Mouse (Mus musculus): Measurements from ENCODE around the gene Cdc42ep4. TPM values are rescaled to one million over a fixed set of nuclear protein-coding genes. Genes with fewer than 3 reads are reported as not detected.
A peak's percentile ranks its signal among the peaks of the same experiment; 100 is the strongest.

Cdc42ep4 gene
- polyA plus RNA-seq, 1 experiment from 2014 or later, result 57.8 TPM

DNA sequence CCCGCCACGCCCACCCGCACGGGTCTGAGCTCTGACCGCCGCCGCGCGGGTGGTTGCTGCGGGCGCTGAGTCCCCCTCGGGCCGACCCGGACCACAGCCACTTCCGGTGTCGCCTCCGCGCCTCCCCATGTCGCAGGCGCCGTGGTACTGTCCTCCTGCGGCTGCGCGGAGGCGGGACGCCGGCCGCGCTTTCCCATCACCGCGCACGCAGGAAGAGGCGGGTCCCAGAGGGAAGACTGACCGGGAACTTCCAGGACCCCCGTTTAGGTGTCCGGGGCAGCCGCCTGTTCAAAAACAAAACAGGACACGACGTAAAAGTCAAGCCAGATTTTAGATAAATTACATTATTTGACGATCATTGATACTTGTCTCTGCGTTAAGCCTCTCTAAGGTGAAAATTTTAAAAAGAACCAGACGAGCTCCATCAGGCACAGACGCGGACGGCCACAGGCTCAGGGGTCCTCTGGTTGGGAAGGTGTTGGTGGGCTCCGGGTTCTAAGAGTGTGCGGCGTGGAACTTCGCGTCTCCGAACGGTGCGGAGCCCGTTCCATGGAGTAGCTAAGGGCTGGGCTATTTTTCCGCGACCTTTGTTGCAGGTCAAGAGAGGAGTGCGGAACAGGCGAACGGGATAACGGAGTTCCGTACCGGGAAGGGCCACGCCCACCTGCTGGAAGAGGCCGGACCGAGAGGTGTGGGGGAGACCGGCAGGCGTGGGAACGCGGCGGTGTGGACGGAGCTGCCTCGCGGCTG lies 67.5 kb downstream of the Cdc42ep4 start, which contains the start of the genes Fam104a and D11Wsu47e:
Fam104a (minus strand) TSS at position 199 of the 750 bp plus-strand sequence.
D11Wsu47e (plus strand) TSS at position 456 of the 750 bp plus-strand sequence.
- peak within 1 kb of the TSS; percentile 97 for H3K4me3 ChIP-seq (replicated peaks)
- peak within 1 kb of the TSS; percentile 87 for H3K9ac ChIP-seq
- H3K4me2 ChIP-seq (replicated peaks), result peak within 1 kb of the TSS; percentile 77
- H3K4me1 ChIP-seq (replicated peaks), result 0 out of 2 replicates have a peak, but pooled peaks cover 16% of the 10 kb centered on the region
- WGBS, result under 1% methylated on average over 73 of the region's 73 CpGs
- peak within 1 kb of the TSS; percentile 94 for H3K27ac ChIP-seq
- H3K36me3 ChIP-seq, result peaks cover 8% of the 10 kb centered on the region
- no peaks in the 10 kb centered on the region for H3K27me3 ChIP-seq (replicated peaks)
- ATAC-seq, result peak; percentile 96
- no peaks in the 10 kb centered on the region for H3K9me3 ChIP-seq

DNA sequence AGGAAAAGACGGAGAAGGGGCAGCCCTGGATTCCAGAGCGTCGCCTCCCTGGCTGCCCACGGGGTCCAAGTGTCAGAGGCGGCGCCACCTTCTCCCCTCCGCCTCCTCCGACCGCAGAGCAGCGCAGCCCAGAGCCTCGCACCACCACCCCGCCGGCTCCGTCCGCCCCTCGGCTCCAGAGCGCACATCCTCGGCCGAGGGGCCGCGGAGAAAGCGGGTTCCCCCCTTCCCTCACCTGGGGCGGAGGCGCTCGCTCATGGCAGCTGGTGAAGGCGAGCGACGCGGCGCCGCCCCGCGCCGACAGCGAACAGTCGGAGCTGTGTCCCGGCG lies 68.1 kb downstream of the Cdc42ep4 start:
- H3K9ac ChIP-seq, result peak overlapping the region; percentile 87
- peak overlapping the region; percentile 77 for H3K4me2 ChIP-seq (replicated peaks)
- 0 out of 2 replicates have a peak, but pooled peaks cover 16% of the 10 kb centered on the region for H3K4me1 ChIP-seq (replicated peaks)
- H3K4me3 ChIP-seq (replicated peaks), result peak overlapping the region; percentile 97
- H3K27me3 ChIP-seq (replicated peaks), result no peaks in the 10 kb centered on the region
- ATAC-seq, result no peak; the same call in 1 of the 2 replicates
- peaks cover 4% of the 10 kb centered on the region for H3K36me3 ChIP-seq
- WGBS, result 0% methylated on average over 36 of the region's 38 CpGs
- peak overlapping the region; percentile 94 for H3K27ac ChIP-seq
- H3K9me3 ChIP-seq, result no peaks in the 10 kb centered on the region

DNA sequence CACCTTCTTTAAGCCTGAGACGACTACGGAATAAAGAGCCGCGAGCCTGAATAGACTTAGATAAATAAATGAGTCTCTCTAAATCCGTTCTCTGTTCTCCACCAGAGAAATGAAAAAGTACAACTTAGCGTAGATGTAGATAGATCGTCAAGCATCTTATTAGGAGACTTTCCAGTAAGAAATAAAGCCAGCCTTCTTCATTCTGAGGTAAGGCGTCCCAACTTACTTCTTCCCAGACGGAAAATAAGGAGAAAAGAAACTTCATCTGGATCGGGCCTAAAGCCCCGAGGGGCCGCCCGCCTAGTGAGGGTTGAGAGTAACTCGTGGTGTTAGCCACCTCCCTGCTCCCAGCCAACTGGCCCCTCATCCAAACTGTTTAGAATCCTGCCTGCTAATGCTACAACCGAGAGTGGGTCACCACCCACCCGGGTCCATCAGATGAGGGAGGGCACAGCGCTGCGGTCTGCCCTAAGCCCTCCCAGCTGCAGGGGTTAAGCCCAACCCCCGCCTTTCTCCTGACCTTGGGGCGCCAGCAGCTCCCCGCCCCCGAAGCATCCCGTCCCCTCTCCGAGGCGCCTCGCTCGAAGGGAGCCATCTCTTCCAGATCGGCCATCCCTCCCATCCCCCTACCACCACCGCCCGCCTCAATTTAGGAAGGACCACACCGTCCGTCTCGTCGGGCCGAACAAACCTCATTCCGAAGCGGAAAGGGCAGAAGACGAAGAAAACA lies 68.6 kb downstream of the Cdc42ep4 start:
- WGBS, result 1% methylated on average over 38 of the region's 38 CpGs
- Histone ChIP-seq H3K27ac (peak overlapping the region; percentile 94), H3K9me3 (no peaks in the 10 kb centered on the region), H3K27me3 (replicated peaks) (no peaks in the 10 kb centered on the region), H3K4me3 (replicated peaks) (peak overlapping the region; percentile 97), H3K9ac (peak overlapping the region; percentile 87), H3K36me3 (no peaks in the 10 kb centered on the region), H3K4me1 (replicated peaks) (0 out of 2 replicates have a peak, but pooled peaks cover 16% of the 10 kb centered on the region), H3K4me2 (replicated peaks) (peak overlapping the region; percentile 77)
- peak; percentile 63 for ATAC-seq

GRCm38 (mm10) chr11:113681979-113682378 lies 69.7 kb downstream of the Cdc42ep4 start:
- H3K4me3 ChIP-seq (replicated peaks), result no peak overlapping the region
- no peak overlapping the region for H3K27ac ChIP-seq
- ATAC-seq, result no peak
- 0 out of 2 replicates have a peak, but pooled peaks cover 1% of the 10 kb centered on the region for H3K36me3 ChIP-seq
- H3K9ac ChIP-seq, result no peak overlapping the region
- 0 out of 2 replicates have a peak, but pooled peaks cover 15% of the 10 kb centered on the region for H3K4me1 ChIP-seq (replicated peaks)
- no peaks in the 10 kb centered on the region for H3K27me3 ChIP-seq (replicated peaks)
- no peaks in the 10 kb centered on the region for H3K9me3 ChIP-seq
- 0 out of 2 replicates have a peak overlapping the region, but pooled peaks have one; percentile 77 for H3K4me2 ChIP-seq (replicated peaks)

DNA sequence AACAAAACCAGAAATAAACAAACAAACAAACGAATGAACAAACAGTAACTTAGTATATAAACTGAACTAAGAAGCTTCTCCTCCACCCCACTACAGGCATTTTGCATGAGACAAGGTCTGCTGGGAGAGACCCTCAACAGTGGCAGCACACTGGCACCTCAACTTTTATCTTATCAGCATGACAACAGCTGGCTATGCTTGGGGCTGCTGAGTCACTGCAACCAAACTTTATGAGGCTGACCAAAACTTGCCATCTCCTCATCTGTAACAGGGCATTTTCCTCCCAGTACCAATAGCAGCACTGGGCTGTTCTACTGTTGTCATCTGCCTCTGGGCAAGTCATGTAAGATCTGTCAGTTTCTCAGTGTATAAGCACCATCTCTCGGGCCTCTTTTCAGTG lies 70.7 kb downstream of the Cdc42ep4 start:
- H3K27me3 ChIP-seq (replicated peaks), result no peaks in the 10 kb centered on the region
- no peak for ATAC-seq
- 83% methylated on average over 2 of the region's 2 CpGs for WGBS
- H3K27ac ChIP-seq, result no peak overlapping the region
- no peak overlapping the region for H3K4me3 ChIP-seq (replicated peaks)
- H3K9ac ChIP-seq, result no peak overlapping the region
- H3K4me2 ChIP-seq (replicated peaks), result no peak overlapping the region
- no peaks in the 10 kb centered on the region for H3K9me3 ChIP-seq
- H3K4me1 ChIP-seq (replicated peaks), result 0 out of 2 replicates have a peak, but pooled peaks cover 9% of the 10 kb centered on the region
- 0 out of 2 replicates have a peak, but pooled peaks cover 2% of the 10 kb centered on the region for H3K36me3 ChIP-seq

GRCm38 (mm10) chr11:113678373-113678772 lies 73.3 kb downstream of the Cdc42ep4 start:
- Histone ChIP-seq H3K9me3 (no peaks in the 10 kb centered on the region), H3K9ac (no peak overlapping the region), H3K27me3 (replicated peaks) (no peaks in the 10 kb centered on the region), H3K27ac (no peak overlapping the region), H3K4me3 (replicated peaks) (no peak overlapping the region), H3K36me3 (0 out of 2 replicates have a peak, but pooled peaks cover 11% of the 10 kb centered on the region), H3K4me2 (replicated peaks) (no peak overlapping the region), H3K4me1 (replicated peaks) (0 out of 2 replicates have a peak, but pooled peaks cover 9% of the 10 kb centered on the region)
- ATAC-seq, result no peak
- 79% methylated on average over 8 of the region's 8 CpGs for WGBS

DNA sequence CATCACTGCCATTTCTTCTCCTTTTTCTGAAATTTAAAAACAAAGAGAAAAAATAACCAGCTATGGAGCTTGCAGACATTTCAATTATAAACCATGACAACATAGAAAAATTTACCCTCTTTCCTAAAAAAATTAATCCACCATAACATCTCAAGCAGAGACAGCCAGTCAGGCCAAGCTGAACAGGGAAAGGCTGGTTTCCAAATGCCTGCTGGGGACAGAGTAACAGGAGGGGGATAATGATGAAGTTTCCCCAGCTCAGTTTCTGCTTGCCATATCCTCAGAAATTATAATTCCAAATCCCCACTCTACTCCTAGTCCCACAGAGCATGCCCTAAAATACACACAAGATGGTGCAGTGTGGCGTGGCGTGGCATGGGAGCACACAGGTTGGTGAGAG lies 74.3 kb downstream of the Cdc42ep4 start:
- Histone ChIP-seq H3K9ac (no peak overlapping the region), H3K27ac (no peak overlapping the region), H3K4me1 (replicated peaks) (0 out of 2 replicates have a peak, but pooled peaks cover 9% of the 10 kb centered on the region), H3K4me2 (replicated peaks) (no peak overlapping the region), H3K36me3 (0 out of 2 replicates have a peak, but pooled peaks cover 11% of the 10 kb centered on the region), H3K4me3 (replicated peaks) (no peak overlapping the region), H3K9me3 (no peaks in the 10 kb centered on the region), H3K27me3 (replicated peaks) (no peaks in the 10 kb centered on the region)
- ATAC-seq, result no peak
- WGBS, result 100% methylated on average over 2 of the region's 2 CpGs

Other genes with a start within 250 kb of the Cdc42ep4 start
- gene Sstr2, start 132.5 kb downstream of the Cdc42ep4 start, polyA plus RNA-seq (2015; fragmentation: Nextera tagmentation; extraction: Ambion mirVana), result 0.65 and 1.4 TPM in 2 replicates
- gene Cog1, start 102.7 kb downstream of the Cdc42ep4 start, polyA plus RNA-seq (2015; fragmentation: Nextera tagmentation; extraction: Ambion mirVana), result 26.0 and 26.4 TPM in 2 replicates
- gene Slc39a11, start 101.8 kb downstream of the Cdc42ep4 start, polyA plus RNA-seq (2015; fragmentation: Nextera tagmentation; extraction: Ambion mirVana), result 40.8 and 45.7 TPM in 2 replicates
- gene Fam104a, start 67.7 kb downstream of the Cdc42ep4 start, polyA plus RNA-seq (2015; fragmentation: Nextera tagmentation; extraction: Ambion mirVana), result 42.6 and 46.0 TPM in 2 replicates
- gene D11Wsu47e, start 67.5 kb downstream of the Cdc42ep4 start, polyA plus RNA-seq (2015; fragmentation: Nextera tagmentation; extraction: Ambion mirVana), result 14.6 and 17.8 TPM in 2 replicates
- 0.18 TPM in 1 of 2 replicates, not detected in the other for gene Cpsf4l, start 41.9 kb downstream of the Cdc42ep4 start, polyA plus RNA-seq (2015; fragmentation: Nextera tagmentation; extraction: Ambion mirVana)

All from intestine, embryonic 15.5 days (tissue).